Mouse (Mus musculus) colon, adult 2 months (tissue): ENCODE results near the gene Lrrc18. TPM values are rescaled to one million over a fixed set of nuclear protein-coding genes. Genes with fewer than 3 reads are reported as not detected.

ENCODE experiments used
- polyA plus RNA-seq: library from polyadenylated mRNA; depleted of rRNA; stranded (reverse); fragments of >200 nt; gene quantifications from 2 replicates; pipeline ENCODE4 v1.2.3, GENCODE M21; 2012; rRNA removed

Lrrc18 gene
- 0.12 and 0.27 TPM in 2 replicates for polyA plus RNA-seq

DNA sequence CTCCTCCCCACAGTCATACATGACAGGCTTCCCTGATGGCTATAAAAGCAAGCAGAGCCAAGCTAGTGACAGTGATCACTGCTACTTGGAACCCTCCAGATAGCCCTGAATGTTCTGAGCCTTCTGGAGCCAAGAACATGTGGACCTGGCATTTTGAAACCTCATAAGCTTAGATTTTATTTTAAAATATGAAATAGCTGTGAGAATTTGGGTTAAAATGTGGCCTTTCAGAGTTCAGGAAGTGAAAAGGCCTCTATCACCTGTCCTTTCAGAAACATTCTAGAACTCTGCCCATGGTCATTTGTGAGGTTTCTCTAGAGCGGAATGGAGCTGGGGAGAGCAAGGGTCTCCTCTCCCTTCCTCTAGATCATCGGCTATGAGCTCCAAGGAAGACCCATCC lies at the start of gene Lrrc18:
Gene Lrrc18 (plus strand): TSS at position 301 of the 400 bp plus-strand sequence.

Other genes with a start within 250 kb of the Lrrc18 start
- 0.71 and 0.78 TPM in 2 replicates for gene Tmem273, start 205.4 kb upstream of the Lrrc18 start, polyA plus RNA-seq
- not detected in 2 replicates for gene Fam170b, start 157.4 kb upstream of the Lrrc18 start, polyA plus RNA-seq
- 2.6 TPM in 2 replicates for gene Vstm4, start 134.6 kb upstream of the Lrrc18 start, polyA plus RNA-seq
- gene Wdfy4, start 194.1 kb downstream of the Lrrc18 start, polyA plus RNA-seq: 4.5 and 4.7 TPM in 2 replicates
- gene Arhgap22, start 222.6 kb downstream of the Lrrc18 start, polyA plus RNA-seq: 7.8 and 8.7 TPM in 2 replicates